Mouse (Mus musculus): ENCODE measurements around the gene Apbb2. TPM values are rescaled to one million over a fixed set of nuclear protein-coding genes. Genes with fewer than 3 reads are reported as not detected.

Gene Apbb2
- total and polyA plus RNA-seq, 3 experiments: 0.34 to 0.40 (median 0.34) TPM

DNA sequence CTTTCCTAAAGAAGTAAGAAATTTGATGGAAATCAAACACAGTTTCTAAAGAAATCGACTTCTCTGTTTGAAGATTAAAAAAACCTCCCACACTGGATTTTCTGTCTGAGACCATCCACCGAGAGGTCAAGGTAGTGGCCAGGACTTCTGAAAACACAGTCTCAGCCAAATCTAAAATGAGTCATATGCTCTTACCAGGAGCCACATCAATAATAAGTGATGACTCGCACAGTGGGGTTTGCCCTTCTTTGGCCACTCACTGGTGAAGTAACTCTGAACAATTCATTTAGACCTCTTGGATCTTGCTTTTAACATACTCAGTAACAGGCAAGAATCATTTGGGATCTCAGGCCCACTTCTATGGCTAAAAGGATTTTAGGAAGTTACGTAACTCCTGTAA lies 23.6 kb upstream of the Apbb2 start:
- Histone ChIP-seq H3K9ac (ENCODE audit: insufficient read depth, low read depth) (no peak overlapping the region), H3K4me3 (replicated peaks in 1 of 3; ENCODE audit: low read depth in 2 of 3, low read length in 2 of 3, poor library complexity in 1 of 3) (no peak overlapping the region), H3K36me3 (replicated peaks in 1 of 2; ENCODE audit: control insufficient read depth in 1 of 2, insufficient read depth in 1 of 2, low read length in 1 of 2) (no peaks in the 10 kb centered on the region), H3K4me2 (ENCODE audit: insufficient read depth, low read depth, poor library complexity, severe bottlenecking) (no peak overlapping the region), H3K27me3 (replicated peaks) (no peaks in the 10 kb centered on the region), H3K9me3 (replicated peaks; ENCODE audit: low read length) (peaks cover 3% of the 10 kb centered on the region), H3K4me1 (ENCODE audit: control insufficient read depth in 1 of 2, insufficient read depth in 2 of 2) (peaks cover 0 to 3% of the 10 kb centered on the region in 2 experiments; a peak in 1 of 4 replicates), H3K79me2 (replicated peaks; ENCODE audit: control insufficient read depth, extremely low read depth, insufficient read depth, poor library complexity, severe bottlenecking) (no peaks in the 10 kb centered on the region), H3K27ac (ENCODE audit: insufficient read depth, low read depth) (no peak overlapping the region)
- dilution Hi-C loops (cut with MboI; ENCODE audit: extremely low pct_ligation_motif_present, extremely low pct_unique_long_range_greater_than_20kb, low sequenced_read_pairs): no loop called here
- DNase-seq (ENCODE audit: extremely low read depth): no peak
- no peak for TF ChIP-seq CTCF (conservative IDR thresholded peaks at IDR 0.05 in 1 of 2, IDR thresholded peaks at IDR 0.05 in 1 of 2; ENCODE audit: low read depth in 2 of 2, low read length in 2 of 2)
- no peak for TF ChIP-seq CHD1 (IDR thresholded peaks at IDR 0.05; ENCODE audit: low read depth, low read length)
- TF ChIP-seq POLR2A (IDR thresholded peaks at IDR 0.05; ENCODE audit: low read depth, low read length): no peak
- no peak for TF ChIP-seq SIN3A (IDR thresholded peaks at IDR 0.05; ENCODE audit: low read length)
- TF ChIP-seq RCOR1 (conservative IDR thresholded peaks at IDR 0.05; ENCODE audit: low read depth, low read length): no peak
- no peak for TF ChIP-seq IRF4 (IDR thresholded peaks at IDR 0.05; ENCODE audit: low read depth, low read length)
- TF ChIP-seq UBTF (IDR thresholded peaks at IDR 0.05; ENCODE audit: low read depth, low read length): no peak
- TF ChIP-seq ETS1 (conservative IDR thresholded peaks at IDR 0.05; ENCODE audit: low read depth, low read length): no peak
- TF ChIP-seq HCFC1 (IDR thresholded peaks at IDR 0.05; ENCODE audit: low read depth, low read length): no peak
- no peak for TF ChIP-seq POLR2AphosphoS2 (IDR thresholded peaks at IDR 0.05; ENCODE audit: low read depth, low read length)
- TF ChIP-seq MAZ (IDR thresholded peaks at IDR 0.05; ENCODE audit: low read depth, low read length): no peak
- no peak for TF ChIP-seq USF2 (conservative IDR thresholded peaks at IDR 0.05; ENCODE audit: low read depth, low read length)
- TF ChIP-seq ZNF384 (IDR thresholded peaks at IDR 0.05; ENCODE audit: low read depth, low read length): no peak
- TF ChIP-seq TBP (conservative IDR thresholded peaks at IDR 0.05; ENCODE audit: low read depth, low read length): no peak
- TF ChIP-seq JUND (conservative IDR thresholded peaks at IDR 0.05; ENCODE audit: low read depth, low read length): no peak
- in situ Hi-C loops (cut with MboI; ENCODE audit: low pct_ligation_motif_present, low pct_unique_long_range_greater_than_20kb, low sequenced_read_pairs): no loop called here

DNA sequence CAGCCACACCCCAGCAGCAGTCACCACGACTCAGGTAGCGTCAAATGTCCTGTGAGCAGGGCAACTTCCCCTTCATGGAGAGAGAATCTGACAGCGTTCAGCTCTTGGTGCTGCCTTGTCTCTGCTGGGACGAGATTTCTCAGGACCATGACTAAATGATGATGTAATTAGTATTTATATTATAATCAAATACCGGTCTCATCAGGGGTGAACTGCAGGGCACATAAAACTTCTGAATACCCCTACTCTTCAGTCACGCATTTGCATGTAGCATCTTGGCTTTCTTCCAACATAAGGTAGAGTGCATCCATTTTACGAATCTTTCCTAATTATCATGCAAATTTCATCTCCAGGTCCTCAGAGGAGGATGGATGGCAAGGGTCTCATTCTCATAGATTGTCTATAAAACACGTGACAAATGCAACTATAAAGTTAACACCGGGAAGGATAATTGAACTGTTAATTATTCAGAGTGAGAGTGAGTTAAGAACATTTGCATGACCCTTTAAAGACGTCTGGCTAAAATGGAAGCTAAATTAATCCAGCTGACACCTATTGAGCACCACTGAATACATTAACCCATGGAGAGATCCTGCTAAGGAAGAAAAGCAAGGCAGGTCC lies 17.0 kb upstream of the Apbb2 start:
- no peak overlapping the region for H3K4me3 ChIP-seq (replicated peaks in 1 of 3; ENCODE audit: low read depth in 2 of 3, low read length in 2 of 3, poor library complexity in 1 of 3)
- dilution Hi-C loops (cut with MboI; ENCODE audit: extremely low pct_ligation_motif_present, extremely low pct_unique_long_range_greater_than_20kb, low sequenced_read_pairs): no loop called here
- no peak overlapping the region for H3K9ac ChIP-seq (ENCODE audit: insufficient read depth, low read depth)
- in situ Hi-C loops (cut with MboI; ENCODE audit: low pct_ligation_motif_present, low pct_unique_long_range_greater_than_20kb, low sequenced_read_pairs): no loop called here
- no peaks in the 10 kb centered on the region for H3K4me1 ChIP-seq (ENCODE audit: control insufficient read depth in 1 of 2, insufficient read depth in 2 of 2)
- no peaks in the 10 kb centered on the region for H3K36me3 ChIP-seq (replicated peaks in 1 of 2; ENCODE audit: control insufficient read depth in 1 of 2, insufficient read depth in 1 of 2, low read length in 1 of 2)
- H3K4me2 ChIP-seq (ENCODE audit: insufficient read depth, low read depth, poor library complexity, severe bottlenecking): no peak overlapping the region
- H3K79me2 ChIP-seq (replicated peaks; ENCODE audit: control insufficient read depth, extremely low read depth, insufficient read depth, poor library complexity, severe bottlenecking): no peaks in the 10 kb centered on the region
- DNase-seq (ENCODE audit: extremely low read depth): no peak
- no peak overlapping the region for H3K27ac ChIP-seq (ENCODE audit: insufficient read depth, low read depth)
- TF ChIP-seq PAX5 (IDR thresholded peaks at IDR 0.05; ENCODE audit: low read length) (no peak), MXI1 (IDR thresholded peaks at IDR 0.05; ENCODE audit: low read depth, low read length) (no peak), ELF1 (IDR thresholded peaks at IDR 0.05; ENCODE audit: low read depth, low read length) (no peak), SIN3A (IDR thresholded peaks at IDR 0.05; ENCODE audit: low read length) (no peak), MAFK (IDR thresholded peaks at IDR 0.05; ENCODE audit: insufficient replicate concordance, low read length) (no peak), NRF1 (IDR thresholded peaks at IDR 0.05; ENCODE audit: low read depth, low read length) (no peak), HCFC1 (IDR thresholded peaks at IDR 0.05; ENCODE audit: low read depth, low read length) (no peak), ZKSCAN1 (IDR thresholded peaks at IDR 0.05; ENCODE audit: borderline replicate concordance, low read depth, low read length) (no peak), IRF4 (IDR thresholded peaks at IDR 0.05; ENCODE audit: low read depth, low read length) (no peak), BHLHE40 (IDR thresholded peaks at IDR 0.05; ENCODE audit: low read depth, low read length) (no peak), JUN (IDR thresholded peaks at IDR 0.05; ENCODE audit: insufficient read depth, low read depth, low read length) (no peak), USF1 (IDR thresholded peaks at IDR 0.05; ENCODE audit: low read depth, low read length) (no peak), CHD1 (IDR thresholded peaks at IDR 0.05; ENCODE audit: low read depth, low read length) (no peak), MAX (IDR thresholded peaks at IDR 0.05; ENCODE audit: low read length) (no peak), UBTF (IDR thresholded peaks at IDR 0.05; ENCODE audit: low read depth, low read length) (no peak), ETS1 (conservative IDR thresholded peaks at IDR 0.05; ENCODE audit: low read depth, low read length) (no peak), NELFE (IDR thresholded peaks at IDR 0.05; ENCODE audit: low read depth, low read length) (no peak), SMC3 (IDR thresholded peaks at IDR 0.05; ENCODE audit: low read depth, low read length) (no peak), RAD21 (IDR thresholded peaks at IDR 0.05; ENCODE audit: low read depth, low read length) (no peak), EP300 (IDR thresholded peaks at IDR 0.05; ENCODE audit: low read length) (no peak)
- no peaks in the 10 kb centered on the region for H3K27me3 ChIP-seq (replicated peaks)
- H3K9me3 ChIP-seq (replicated peaks; ENCODE audit: low read length): no peaks in the 10 kb centered on the region

All from CH12.LX (cell line).